Mouse (Mus musculus) kidney, adult 2 months (tissue): ENCODE results near the gene Gm6614. TPM values are rescaled to one million over a fixed set of nuclear protein-coding genes. Genes with fewer than 3 reads are reported as not detected.

Experiments
- DNase-seq: peaks from one replicate; pipeline ENCODE4 v3.0.0; 2021
- H3K27ac ChIP-seq: fragments of 200-500 bp; 2 replicates; pipeline ENCODE4 v1.5.1; 2012; ENCODE audit warnings: low read depth, low read length, control low read depth, inconsistent platforms; ENCODE audit not compliant: insufficient read depth
- H3K27me3 ChIP-seq: fragments of 200-500 bp; replicated peaks from 2 replicates; pipeline ENCODE4 v1.6.1; 2012; ENCODE audit warnings: mild to moderate bottlenecking, moderate library complexity, low read length, inconsistent platforms; ENCODE audit not compliant: control insufficient read depth, insufficient read depth
- H3K36me3 ChIP-seq: fragments of 200-500 bp; 2 replicates; pipeline ENCODE4 v1.6.1; 2012; ENCODE audit warnings: mild to moderate bottlenecking, moderate library complexity, low read length, inconsistent platforms; ENCODE audit not compliant: control insufficient read depth, insufficient read depth
- H3K4me1 ChIP-seq: fragments of 200-500 bp; 2 replicates; pipeline ENCODE4 v1.6.1; 2011; ENCODE audit warnings: low read length; ENCODE audit not compliant: control insufficient read depth, insufficient read depth
- H3K4me3 ChIP-seq: fragments of 200-500 bp; 2 replicates; pipeline ENCODE4 v1.5.1; 2011; ENCODE audit warnings: mild to moderate bottlenecking, low read depth, low read length, control low read depth; ENCODE audit not compliant: insufficient read depth
- CTCF ChIP-seq: fragments of 200-500 bp; conservative IDR thresholded peaks from 2 replicates; pipeline ENCODE4 v1.5.1; 2011; ENCODE audit warnings: low read depth, mild to moderate bottlenecking, control low read depth, low read length, moderate library complexity, mixed read lengths; ENCODE audit not compliant: insufficient read depth, insufficient read length
- POLR2A ChIP-seq: fragments of 200-500 bp; IDR thresholded peaks from one replicate; pipeline ENCODE4 v1.6.1; 2011; ENCODE audit warnings: low read depth, low read length, control low read depth
- WGBS: fragments of 180-500 bp; shearing (Covaris S2); methylation state at CpG from one replicate; pipeline ENCODE4 v1.1.7; 2018; 5-methylcytosine and 5-hydroxymethylcytosine counted together
- polyA plus RNA-seq: library from polyadenylated mRNA; depleted of rRNA; stranded (reverse); fragments of >200 nt; gene quantifications from 2 replicates; pipeline ENCODE4 v1.2.3, GENCODE M21; 2012

Gm6614 gene
- polyA plus RNA-seq, 1 experiment, result 0.06 TPM

GRCm38 (mm10) chr6:142021671-142022070, 10.5 kb upstream of the Gm6614 start:
- Histone ChIP-seq H3K4me3 (no peak overlapping the region), H3K27me3 (no peaks in the 10 kb centered on the region), H3K36me3 (no peaks in the 10 kb centered on the region), H3K4me1 (no peaks in the 10 kb centered on the region), H3K27ac (no peak overlapping the region)
- TF ChIP-seq CTCF (no peak), POLR2A (no peak)
- 52% methylated on average over 3 of the region's 3 CpGs for WGBS
- DNase-seq, result peak; percentile 72

GRCm38 (mm10) chr6:141986772-141987171, 24.4 kb downstream of the Gm6614 start:
- TF ChIP-seq CTCF, result no peak
- no peak for TF ChIP-seq POLR2A
- no peaks in the 10 kb centered on the region for H3K27me3 ChIP-seq
- 99% methylated on average over 6 of the region's 6 CpGs for WGBS
- no peak for DNase-seq
- no peak overlapping the region for H3K27ac ChIP-seq
- no peak overlapping the region for H3K4me3 ChIP-seq
- H3K4me1 ChIP-seq, result peaks cover 7% of the 10 kb centered on the region
- H3K36me3 ChIP-seq, result no peaks in the 10 kb centered on the region

- Histone ChIP-seq H3K27me3 (no peaks in the 10 kb centered on the region), H3K36me3 (no peaks in the 10 kb centered on the region), H3K4me1 (peaks cover 7% of the 10 kb centered on the region), H3K27ac (peak overlapping the region; percentile 79), H3K4me3 (no peak overlapping the region)
- TF ChIP-seq CTCF, result no peak
- no peak for TF ChIP-seq POLR2A
- WGBS, result 37% methylated on average over 3 of the region's 3 CpGs
- DNase-seq, result peak; percentile 71
These were observed 26.6 kb downstream of the Gm6614 start for GRCm38 (mm10) chr6:141984644-141985043.

GRCm38 (mm10) chr6:141962420-141962819, 48.8 kb downstream of the Gm6614 start:
- Histone ChIP-seq H3K4me1 (no peaks in the 10 kb centered on the region; the same call in 1 of the 2 replicates), H3K4me3 (no peak overlapping the region), H3K36me3 (no peaks in the 10 kb centered on the region), H3K27me3 (no peaks in the 10 kb centered on the region), H3K27ac (no peak overlapping the region)
- TF ChIP-seq POLR2A, result no peak
- no peak for TF ChIP-seq CTCF
- WGBS, result 75% methylated on average over 1 of the region's 1 CpGs
- DNase-seq, result no peak

- no peaks in the 10 kb centered on the region for H3K36me3 ChIP-seq
- TF ChIP-seq POLR2A (no peak), CTCF (no peak)
- H3K4me1 ChIP-seq, result no peaks in the 10 kb centered on the region; the same call in 1 of the 2 replicates
- no peak overlapping the region for H3K4me3 ChIP-seq
- H3K27ac ChIP-seq, result no peak overlapping the region
- no peaks in the 10 kb centered on the region for H3K27me3 ChIP-seq
- DNase-seq, result no peak
- 69% methylated on average over 3 of the region's 3 CpGs for WGBS
These were observed 49.4 kb downstream of the Gm6614 start for GRCm38 (mm10) chr6:141961861-141962260.

GRCm38 (mm10) chr6:141960482-141960881, 50.7 kb downstream of the Gm6614 start:
- H3K4me1 ChIP-seq, result no peaks in the 10 kb centered on the region; the same call in 1 of the 2 replicates
- no peaks in the 10 kb centered on the region for H3K27me3 ChIP-seq
- 61% methylated on average over 5 of the region's 5 CpGs for WGBS
- no peak for DNase-seq
- H3K27ac ChIP-seq, result peak overlapping the region; percentile 9; the same call in 1 of the 2 replicates
- TF ChIP-seq CTCF, result no peak
- no peak for TF ChIP-seq POLR2A
- no peak overlapping the region for H3K4me3 ChIP-seq
- no peaks in the 10 kb centered on the region for H3K36me3 ChIP-seq

- Histone ChIP-seq H3K36me3 (no peaks in the 10 kb centered on the region), H3K27me3 (no peaks in the 10 kb centered on the region), H3K4me1 (no peaks in the 10 kb centered on the region; the same call in 1 of the 2 replicates), H3K27ac (no peak within 1 kb of the TSS), H3K4me3 (no peak within 1 kb of the TSS; the same call in 1 of the 2 replicates)
- TF ChIP-seq POLR2A (no peak), CTCF (no peak)
- DNase-seq, result peak; percentile 37
These were observed 64.4 kb downstream of the Gm6614 start, which contains the start of gene Slco1a1 for GRCm38 (mm10) chr6:141946862-141947261. TSS of gene Slco1a1 (minus strand) at chr6:141946962.
